Mouse (Mus musculus): ENCODE measurements around the gene Zranb3. TPM values are rescaled to one million over a fixed set of nuclear protein-coding genes. Genes with fewer than 3 reads are reported as not detected.

Zranb3 gene
- total and polyA plus RNA-seq, 2 experiments = 0.70 to 4.8 TPM

GRCm38 (mm10) chr1:128103520-128104088, 757 bp upstream of the Zranb3 start:
- 0% methylated on average over 47 of the region's 47 CpGs for WGBS
- Histone ChIP-seq H3K9ac (ENCODE audit: low read depth, low read length) (peak overlapping the region; percentile 88), H3K4me3 (ENCODE audit: insufficient read depth, low read depth, low read length) (peak overlapping the region; percentile 94), H3K27ac (replicated peaks; ENCODE audit: insufficient read depth, low read depth, low read length) (peak overlapping the region; percentile 60), H3K36me3 (ENCODE audit: control insufficient read depth, insufficient read depth, low read length) (no peaks in the 10 kb centered on the region), H3K79me2 (ENCODE audit: control insufficient read depth, insufficient read depth, low read length) (peaks cover 10% of the 10 kb centered on the region; the same call in 1 of the 2 replicates), H3K27me3 (ENCODE audit: control insufficient read depth, insufficient read depth, low read length) (no peaks in the 10 kb centered on the region), H3K4me1 (ENCODE audit: control insufficient read depth, insufficient read depth, low read length) (peaks cover 4% of the 10 kb centered on the region; the same call in 1 of the 2 replicates)
- TF ChIP-seq POLR2A (IDR thresholded peaks at IDR 0.05; ENCODE audit: extremely low read depth, insufficient read depth, low read length) = no peak
- TF ChIP-seq CTCF (IDR thresholded peaks at IDR 0.05; ENCODE audit: low read depth, low read length) = 0 out of 2 replicates have a peak, but pooled peaks have one; percentile 4
- DNase-seq (ENCODE audit: extremely low read depth, low read depth, low spot score) = peak; percentile 28

- under 1% methylated on average over 15 of the region's 15 CpGs for WGBS
- TF ChIP-seq CTCF (IDR thresholded peaks at IDR 0.05; ENCODE audit: low read depth, low read length) = no peak
- TF ChIP-seq POLR2A (IDR thresholded peaks at IDR 0.05; ENCODE audit: extremely low read depth, insufficient read depth, low read length) = no peak
These were observed 601 bp downstream of the Zranb3 start for GRCm38 (mm10) chr1:128102251-128102640.

GRCm38 (mm10) chr1:128098309-128098708, 4.5 kb downstream of the Zranb3 start:
- no peaks in the 10 kb centered on the region; the same call in 1 of the 2 replicates for H3K4me1 ChIP-seq (ENCODE audit: control insufficient read depth, insufficient read depth, low read length)
- TF ChIP-seq CTCF (IDR thresholded peaks at IDR 0.05; ENCODE audit: low read depth, low read length) (no peak), POLR2A (IDR thresholded peaks at IDR 0.05; ENCODE audit: extremely low read depth, insufficient read depth, low read length) (no peak)
- no peaks in the 10 kb centered on the region for H3K27me3 ChIP-seq (ENCODE audit: control insufficient read depth, insufficient read depth, low read length)
- H3K27ac ChIP-seq (replicated peaks; ENCODE audit: insufficient read depth, low read depth, low read length) = no peak overlapping the region
- no peaks in the 10 kb centered on the region for H3K36me3 ChIP-seq (ENCODE audit: control insufficient read depth, insufficient read depth, low read length)
- 98% methylated on average over 1 of the region's 1 CpGs for WGBS
- H3K4me3 ChIP-seq (ENCODE audit: insufficient read depth, low read depth, low read length) = no peak overlapping the region
- H3K9ac ChIP-seq (ENCODE audit: low read depth, low read length) = no peak overlapping the region
- no peaks in the 10 kb centered on the region for H3K79me2 ChIP-seq (ENCODE audit: control insufficient read depth, insufficient read depth, low read length)
- DNase-seq (ENCODE audit: extremely low read depth, low read depth, low spot score) = no peak

More at GRCm38 (mm10) chr1:128102251-128102640, 601 bp downstream of the Zranb3 start:
- Histone ChIP-seq H3K79me2 (ENCODE audit: control insufficient read depth, insufficient read depth, low read length) (peaks cover 6% of the 10 kb centered on the region; the same call in 1 of the 2 replicates), H3K4me1 (ENCODE audit: control insufficient read depth, insufficient read depth, low read length) (peaks cover 4% of the 10 kb centered on the region; the same call in 1 of the 2 replicates), H3K4me3 (ENCODE audit: insufficient read depth, low read depth, low read length) (peak overlapping the region; percentile 51), H3K27ac (replicated peaks; ENCODE audit: insufficient read depth, low read depth, low read length) (0 out of 2 replicates have a peak overlapping the region, but pooled peaks have one; percentile 6), H3K9ac (ENCODE audit: low read depth, low read length) (peak overlapping the region; percentile 49), H3K36me3 (ENCODE audit: control insufficient read depth, insufficient read depth, low read length) (no peaks in the 10 kb centered on the region), H3K27me3 (ENCODE audit: control insufficient read depth, insufficient read depth, low read length) (no peaks in the 10 kb centered on the region)
- no peak for DNase-seq (ENCODE audit: extremely low read depth, low read depth, low spot score)

- no peak for TF ChIP-seq POLR2A (IDR thresholded peaks at IDR 0.05; ENCODE audit: extremely low read depth, insufficient read depth, low read length)
- no peak for TF ChIP-seq CTCF (IDR thresholded peaks at IDR 0.05; ENCODE audit: low read depth, low read length)
- no peak overlapping the region for H3K9ac ChIP-seq (ENCODE audit: low read depth, low read length)
- 93% methylated on average over 1 of the region's 2 CpGs for WGBS
These were observed 8.2 kb downstream of the Zranb3 start for GRCm38 (mm10) chr1:128094686-128095085.

GRCm38 (mm10) chr1:128082800-128083199, 20.0 kb downstream of the Zranb3 start:
- peak; percentile 75 for DNase-seq (ENCODE audit: extremely low read depth, low read depth, low spot score)
- no peak for TF ChIP-seq CTCF (IDR thresholded peaks at IDR 0.05; ENCODE audit: low read depth, low read length)
- TF ChIP-seq POLR2A (IDR thresholded peaks at IDR 0.05; ENCODE audit: extremely low read depth, insufficient read depth, low read length) = no peak
- WGBS = 44% methylated on average over 7 of the region's 7 CpGs
- Histone ChIP-seq H3K4me3 (ENCODE audit: insufficient read depth, low read depth, low read length) (no peak overlapping the region), H3K36me3 (ENCODE audit: control insufficient read depth, insufficient read depth, low read length) (no peaks in the 10 kb centered on the region), H3K27me3 (ENCODE audit: control insufficient read depth, insufficient read depth, low read length) (no peaks in the 10 kb centered on the region), H3K4me1 (ENCODE audit: control insufficient read depth, insufficient read depth, low read length) (peaks cover 18% of the 10 kb centered on the region), H3K79me2 (ENCODE audit: control insufficient read depth, insufficient read depth, low read length) (no peaks in the 10 kb centered on the region), H3K9ac (ENCODE audit: low read depth, low read length) (peak overlapping the region; percentile 46; the same call in 1 of the 2 replicates), H3K27ac (replicated peaks; ENCODE audit: insufficient read depth, low read depth, low read length) (peak overlapping the region; percentile 68)

More at GRCm38 (mm10) chr1:128094686-128095085, 8.2 kb downstream of the Zranb3 start:
- Histone ChIP-seq H3K79me2 (ENCODE audit: control insufficient read depth, insufficient read depth, low read length) (no peaks in the 10 kb centered on the region), H3K4me3 (ENCODE audit: insufficient read depth, low read depth, low read length) (no peak overlapping the region), H3K27ac (replicated peaks; ENCODE audit: insufficient read depth, low read depth, low read length) (no peak overlapping the region), H3K36me3 (ENCODE audit: control insufficient read depth, insufficient read depth, low read length) (no peaks in the 10 kb centered on the region), H3K27me3 (ENCODE audit: control insufficient read depth, insufficient read depth, low read length) (no peaks in the 10 kb centered on the region), H3K4me1 (ENCODE audit: control insufficient read depth, insufficient read depth, low read length) (no peaks in the 10 kb centered on the region; the same call in 1 of the 2 replicates)
- no peak for DNase-seq (ENCODE audit: extremely low read depth, low read depth, low spot score)

- no peak for DNase-seq (ENCODE audit: extremely low read depth, low read depth, low spot score)
- Histone ChIP-seq H3K9ac (ENCODE audit: low read depth, low read length) (no peak overlapping the region), H3K27ac (replicated peaks; ENCODE audit: insufficient read depth, low read depth, low read length) (no peak overlapping the region; the same call in 1 of the 2 replicates), H3K27me3 (ENCODE audit: control insufficient read depth, insufficient read depth, low read length) (no peaks in the 10 kb centered on the region), H3K36me3 (ENCODE audit: control insufficient read depth, insufficient read depth, low read length) (no peaks in the 10 kb centered on the region), H3K4me1 (ENCODE audit: control insufficient read depth, insufficient read depth, low read length) (peaks cover 18% of the 10 kb centered on the region), H3K4me3 (ENCODE audit: insufficient read depth, low read depth, low read length) (no peak overlapping the region), H3K79me2 (ENCODE audit: control insufficient read depth, insufficient read depth, low read length) (no peaks in the 10 kb centered on the region; the same call in 1 of the 2 replicates)
- no peak for TF ChIP-seq POLR2A (IDR thresholded peaks at IDR 0.05; ENCODE audit: extremely low read depth, insufficient read depth, low read length)
- TF ChIP-seq CTCF (IDR thresholded peaks at IDR 0.05; ENCODE audit: low read depth, low read length) = no peak
- WGBS = 87% methylated on average over 7 of the region's 7 CpGs
These were observed 21.0 kb downstream of the Zranb3 start for GRCm38 (mm10) chr1:128081873-128082272.
